Mouse (Mus musculus): Measurements from ENCODE around the gene Pid1. TPM values are rescaled to one million over a fixed set of nuclear protein-coding genes. Genes with fewer than 3 reads are reported as not detected.

Gene Pid1
- polyA plus RNA-seq, 1 experiment from 2014 or later, result 9.7 TPM

DNA sequence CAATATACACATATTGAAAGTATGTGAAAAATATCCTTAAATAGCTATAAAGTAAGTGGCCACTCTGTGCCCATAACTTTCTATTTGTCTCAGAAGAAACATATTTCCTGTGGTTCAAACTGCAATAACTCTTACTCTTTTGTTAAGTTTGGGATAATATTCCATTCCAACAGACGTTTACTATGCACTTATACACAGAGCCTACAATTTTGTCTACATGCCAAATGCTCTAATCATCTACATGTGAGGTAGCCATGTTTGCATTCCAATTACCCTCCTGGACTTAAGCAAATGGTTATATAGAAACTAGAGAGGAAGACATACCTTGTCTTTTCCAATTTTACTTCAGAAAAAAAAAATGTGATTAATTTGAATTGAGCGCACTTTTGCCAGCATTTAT, 274.3 kb downstream of the Pid1 start:
- Histone ChIP-seq H3K27ac (ENCODE audit: low read length) (no peak overlapping the region), H3K36me3 (ENCODE audit: control insufficient read depth, insufficient read depth) (no peaks in the 10 kb centered on the region), H3K9me3 (replicated peaks; ENCODE audit: control insufficient read depth, low read length) (no peaks in the 10 kb centered on the region), H3K9ac (ENCODE audit: low read length) (no peak overlapping the region), H3K4me3 (ENCODE audit: low read length) (no peak overlapping the region), H3K4me2 (ENCODE audit: low read depth, low read length) (no peak overlapping the region), H3K27me3 (ENCODE audit: control insufficient read depth, insufficient read depth, low read length) (no peaks in the 10 kb centered on the region), H3K4me1 (ENCODE audit: control insufficient read depth, insufficient read depth, low read length) (0 out of 2 replicates have a peak, but pooled peaks cover 2% of the 10 kb centered on the region)
- WGBS, result 66% methylated on average over 2 of the region's 2 CpGs
- no peak for ATAC-seq (replicated peaks; ENCODE audit: extremely low read depth, insufficient read depth, low FRiP score)

DNA sequence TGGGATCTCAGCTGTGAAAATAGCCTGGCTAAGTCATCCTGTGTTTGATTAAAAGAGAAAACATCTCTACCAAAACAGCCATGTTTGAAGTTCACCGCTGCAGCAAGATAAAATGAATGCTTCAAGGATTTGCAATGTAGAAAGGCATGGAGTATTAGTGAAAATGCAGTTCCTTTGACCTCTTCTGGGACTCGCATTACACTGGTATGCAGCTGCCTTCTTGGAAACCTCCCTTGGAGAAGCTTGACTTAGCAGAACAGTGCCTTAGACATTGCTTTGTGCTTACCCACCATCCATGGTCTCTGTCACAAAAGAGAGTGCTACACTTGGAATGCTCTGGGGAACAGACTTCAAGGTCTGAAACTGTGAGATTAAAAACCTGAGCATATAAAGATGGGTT, 276.0 kb downstream of the Pid1 start:
- H3K4me1 ChIP-seq (ENCODE audit: control insufficient read depth, insufficient read depth, low read length), result 0 out of 2 replicates have a peak, but pooled peaks cover 2% of the 10 kb centered on the region
- no peak overlapping the region for H3K27ac ChIP-seq (ENCODE audit: low read length)
- H3K4me3 ChIP-seq (ENCODE audit: low read length), result no peak overlapping the region
- no peak overlapping the region for H3K4me2 ChIP-seq (ENCODE audit: low read depth, low read length)
- WGBS, result 59% methylated on average over 2 of the region's 2 CpGs
- no peak for ATAC-seq (replicated peaks; ENCODE audit: extremely low read depth, insufficient read depth, low FRiP score)
- H3K27me3 ChIP-seq (ENCODE audit: control insufficient read depth, insufficient read depth, low read length), result no peaks in the 10 kb centered on the region
- no peaks in the 10 kb centered on the region for H3K36me3 ChIP-seq (ENCODE audit: control insufficient read depth, insufficient read depth)
- no peaks in the 10 kb centered on the region for H3K9me3 ChIP-seq (replicated peaks; ENCODE audit: control insufficient read depth, low read length)
- no peak overlapping the region for H3K9ac ChIP-seq (ENCODE audit: low read length)

DNA sequence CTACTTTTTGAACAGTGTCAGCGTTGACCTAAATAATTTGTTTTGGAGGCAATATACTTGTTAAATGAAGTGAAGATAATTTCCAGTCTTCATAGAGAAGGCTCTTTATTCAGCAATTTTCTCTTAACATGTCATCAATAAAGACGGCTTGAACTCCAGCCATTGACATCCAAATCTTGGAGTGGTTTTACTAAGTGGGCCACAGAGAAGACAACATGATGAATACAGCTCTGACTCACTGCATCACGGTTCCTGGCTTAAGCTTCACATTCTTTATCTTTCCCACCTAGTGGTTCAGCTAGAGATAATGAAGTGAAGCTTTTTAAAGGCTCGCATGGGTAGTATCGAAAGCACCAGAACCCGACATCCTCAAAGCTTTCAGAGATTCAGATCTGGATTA, 276.7 kb downstream of the Pid1 start:
- H3K9me3 ChIP-seq (replicated peaks; ENCODE audit: control insufficient read depth, low read length), result no peaks in the 10 kb centered on the region
- 38% methylated on average over 6 of the region's 6 CpGs for WGBS
- H3K4me2 ChIP-seq (ENCODE audit: low read depth, low read length), result no peak overlapping the region
- ATAC-seq (replicated peaks; ENCODE audit: extremely low read depth, insufficient read depth, low FRiP score), result no peak
- H3K9ac ChIP-seq (ENCODE audit: low read length), result no peak overlapping the region
- H3K27me3 ChIP-seq (ENCODE audit: control insufficient read depth, insufficient read depth, low read length), result no peaks in the 10 kb centered on the region
- no peak overlapping the region for H3K4me3 ChIP-seq (ENCODE audit: low read length)
- H3K36me3 ChIP-seq (ENCODE audit: control insufficient read depth, insufficient read depth), result no peaks in the 10 kb centered on the region
- H3K27ac ChIP-seq (ENCODE audit: low read length), result no peak overlapping the region
- 0 out of 2 replicates have a peak, but pooled peaks cover 2% of the 10 kb centered on the region for H3K4me1 ChIP-seq (ENCODE audit: control insufficient read depth, insufficient read depth, low read length)

DNA sequence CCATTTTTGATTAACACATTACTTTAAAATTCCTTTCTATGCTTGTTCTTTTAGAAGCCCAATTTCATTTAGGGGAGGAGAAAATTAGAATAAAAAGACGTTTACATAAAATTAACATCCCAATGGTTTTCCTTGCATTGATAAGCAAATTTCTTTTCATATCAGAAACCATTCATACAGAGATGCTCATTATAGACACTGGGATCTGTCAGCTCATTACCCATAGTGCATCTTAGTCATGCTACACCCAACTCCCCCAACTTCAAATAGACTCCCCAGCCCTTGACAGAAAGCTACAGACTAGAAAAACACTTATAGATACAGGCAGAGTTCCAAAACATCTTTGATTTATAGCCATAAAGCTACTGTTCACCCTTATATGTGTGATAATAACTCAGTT, 277.5 kb downstream of the Pid1 start:
- H3K9me3 ChIP-seq (replicated peaks; ENCODE audit: control insufficient read depth, low read length), result no peaks in the 10 kb centered on the region
- ATAC-seq (replicated peaks; ENCODE audit: extremely low read depth, insufficient read depth, low FRiP score), result no peak
- 0 out of 2 replicates have a peak, but pooled peaks cover 2% of the 10 kb centered on the region for H3K4me1 ChIP-seq (ENCODE audit: control insufficient read depth, insufficient read depth, low read length)
- H3K4me2 ChIP-seq (ENCODE audit: low read depth, low read length), result no peak overlapping the region
- H3K9ac ChIP-seq (ENCODE audit: low read length), result no peak overlapping the region
- no peaks in the 10 kb centered on the region for H3K36me3 ChIP-seq (ENCODE audit: control insufficient read depth, insufficient read depth)
- no peaks in the 10 kb centered on the region for H3K27me3 ChIP-seq (ENCODE audit: control insufficient read depth, insufficient read depth, low read length)
- H3K4me3 ChIP-seq (ENCODE audit: low read length), result no peak overlapping the region
- 66% methylated on average over 1 of the region's 1 CpGs for WGBS
- H3K27ac ChIP-seq (ENCODE audit: low read length), result no peak overlapping the region

DNA sequence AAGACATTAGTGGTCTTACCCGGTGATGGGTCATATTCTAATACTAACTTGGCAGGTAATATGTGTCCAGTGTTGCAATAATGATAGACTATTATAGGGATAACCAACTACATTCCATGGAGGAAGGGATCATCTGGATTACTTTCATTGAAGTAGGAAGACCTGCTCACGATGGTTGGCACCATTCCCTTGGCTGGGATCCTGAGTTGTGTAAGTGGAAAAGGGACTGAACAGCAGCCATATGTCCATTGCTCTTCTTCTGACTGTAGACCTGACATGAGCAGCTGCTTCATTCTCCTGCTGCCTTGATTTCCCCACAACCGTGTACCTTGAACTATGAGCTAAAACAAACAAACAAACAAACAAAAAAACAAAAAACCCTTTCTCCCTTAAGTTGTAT, 278.6 kb downstream of the Pid1 start:
- no peak for ATAC-seq (replicated peaks; ENCODE audit: extremely low read depth, insufficient read depth, low FRiP score)
- WGBS, result 78% methylated on average over 3 of the region's 3 CpGs

DNA sequence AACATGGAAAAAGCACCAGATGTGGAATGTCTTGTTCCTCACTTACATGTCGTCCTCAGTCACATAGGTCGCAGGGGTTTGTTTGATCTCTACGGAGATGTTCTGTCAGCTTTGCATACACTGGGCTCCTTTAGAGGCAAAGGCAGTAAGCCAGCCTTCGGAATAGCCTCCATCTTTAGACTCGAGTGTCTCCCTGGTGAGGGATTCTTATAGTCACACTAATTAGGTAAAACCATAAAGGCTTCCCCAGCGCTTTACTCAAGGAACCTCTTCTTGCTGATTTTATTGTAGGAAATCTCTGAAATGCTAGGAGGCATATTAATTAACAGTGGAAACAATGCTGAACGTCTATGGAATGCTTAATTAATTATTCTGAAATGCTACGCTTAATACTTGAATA, 284.4 kb downstream of the Pid1 start:
- no peak overlapping the region for H3K27ac ChIP-seq (ENCODE audit: low read length)
- ATAC-seq (replicated peaks; ENCODE audit: extremely low read depth, insufficient read depth, low FRiP score), result no peak
- no peaks in the 10 kb centered on the region for H3K36me3 ChIP-seq (ENCODE audit: control insufficient read depth, insufficient read depth)
- 69% methylated on average over 8 of the region's 8 CpGs for WGBS
- no peaks in the 10 kb centered on the region for H3K4me1 ChIP-seq (ENCODE audit: control insufficient read depth, insufficient read depth, low read length)
- no peaks in the 10 kb centered on the region for H3K27me3 ChIP-seq (ENCODE audit: control insufficient read depth, insufficient read depth, low read length)
- no peak overlapping the region for H3K4me3 ChIP-seq (ENCODE audit: low read length)
- H3K9ac ChIP-seq (ENCODE audit: low read length), result no peak overlapping the region
- H3K9me3 ChIP-seq (replicated peaks; ENCODE audit: control insufficient read depth, low read length), result no peaks in the 10 kb centered on the region
- H3K4me2 ChIP-seq (ENCODE audit: low read depth, low read length), result no peak overlapping the region

More for the DNA sequence above, 278.6 kb downstream of the Pid1 start:
- H3K27ac ChIP-seq (ENCODE audit: low read length), result no peak overlapping the region
- H3K36me3 ChIP-seq (ENCODE audit: control insufficient read depth, insufficient read depth), result no peaks in the 10 kb centered on the region
- no peak overlapping the region for H3K4me3 ChIP-seq (ENCODE audit: low read length)
- H3K4me2 ChIP-seq (ENCODE audit: low read depth, low read length), result no peak overlapping the region
- H3K27me3 ChIP-seq (ENCODE audit: control insufficient read depth, insufficient read depth, low read length), result no peaks in the 10 kb centered on the region
- no peaks in the 10 kb centered on the region for H3K9me3 ChIP-seq (replicated peaks; ENCODE audit: control insufficient read depth, low read length)
- H3K4me1 ChIP-seq (ENCODE audit: control insufficient read depth, insufficient read depth, low read length), result 0 out of 2 replicates have a peak, but pooled peaks cover 2% of the 10 kb centered on the region
- no peak overlapping the region for H3K9ac ChIP-seq (ENCODE audit: low read length)

DNA sequence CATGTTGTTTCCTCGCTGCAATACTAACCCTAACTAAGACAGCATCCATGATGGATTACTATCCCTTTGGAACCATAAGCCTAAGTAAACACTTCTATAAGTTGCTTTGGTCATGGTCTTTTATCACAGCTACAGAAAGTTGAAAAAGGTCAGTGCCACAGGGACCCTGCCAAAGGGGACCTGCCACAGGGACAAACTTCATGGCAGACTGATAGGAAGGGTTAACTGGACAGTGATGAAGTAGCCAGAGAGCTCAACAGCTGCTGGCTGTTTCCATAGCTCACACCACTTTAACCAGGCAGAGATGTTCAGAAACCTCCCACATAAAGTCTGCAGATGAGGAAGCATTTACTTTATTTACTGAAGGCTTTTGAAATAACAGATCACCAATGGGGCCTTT, 287.0 kb downstream of the Pid1 start:
- no peaks in the 10 kb centered on the region for H3K36me3 ChIP-seq (ENCODE audit: control insufficient read depth, insufficient read depth)
- ATAC-seq (replicated peaks; ENCODE audit: extremely low read depth, insufficient read depth, low FRiP score), result no peak
- no peaks in the 10 kb centered on the region for H3K27me3 ChIP-seq (ENCODE audit: control insufficient read depth, insufficient read depth, low read length)
- no peak overlapping the region for H3K4me3 ChIP-seq (ENCODE audit: low read length)
- no peaks in the 10 kb centered on the region for H3K4me1 ChIP-seq (ENCODE audit: control insufficient read depth, insufficient read depth, low read length)
- no peak overlapping the region for H3K27ac ChIP-seq (ENCODE audit: low read length)
- 61% methylated on average over 1 of the region's 1 CpGs for WGBS
- H3K4me2 ChIP-seq (ENCODE audit: low read depth, low read length), result no peak overlapping the region
- H3K9me3 ChIP-seq (replicated peaks; ENCODE audit: control insufficient read depth, low read length), result no peaks in the 10 kb centered on the region
- H3K9ac ChIP-seq (ENCODE audit: low read length), result no peak overlapping the region

DNA sequence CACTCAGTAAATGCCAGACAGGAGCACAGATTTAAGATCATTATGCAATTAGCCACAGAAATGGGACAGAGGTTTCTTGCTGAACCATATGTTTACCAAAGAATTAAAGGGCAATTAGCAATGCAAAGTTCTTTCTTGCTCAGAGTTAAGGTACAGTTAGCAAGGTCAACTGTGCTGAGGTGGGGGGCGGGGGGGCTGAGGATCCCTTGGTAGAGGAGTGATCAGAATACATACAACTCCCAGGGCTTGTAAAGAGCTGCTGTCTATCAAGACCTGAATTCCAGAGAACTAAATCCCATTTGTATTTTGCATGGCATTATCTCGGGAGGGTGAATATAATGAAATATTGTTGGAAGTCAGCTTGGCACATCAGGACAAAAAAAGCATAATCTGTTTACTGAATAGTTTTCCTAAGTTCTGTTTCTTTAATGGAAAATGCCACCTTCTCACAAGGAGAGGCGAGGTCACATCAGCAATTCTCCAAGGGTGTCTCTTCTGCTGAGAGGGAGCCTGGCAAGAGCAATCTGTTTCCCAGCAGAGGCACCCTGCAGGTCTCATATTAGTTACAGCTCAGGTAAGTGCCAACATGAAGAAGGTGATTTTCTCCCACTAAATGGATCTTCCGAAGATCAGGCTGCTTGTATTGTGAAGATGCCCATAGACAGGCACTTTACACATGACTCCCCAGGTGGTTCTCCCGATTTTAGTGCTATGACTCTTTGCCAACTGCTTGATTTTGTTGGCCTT, 306.9 kb downstream of the Pid1 start:
- H3K4me3 ChIP-seq (ENCODE audit: low read length), result no peak overlapping the region
- ATAC-seq (replicated peaks; ENCODE audit: extremely low read depth, insufficient read depth, low FRiP score), result no peak
- H3K27me3 ChIP-seq (ENCODE audit: control insufficient read depth, insufficient read depth, low read length), result no peaks in the 10 kb centered on the region
- no peaks in the 10 kb centered on the region for H3K9me3 ChIP-seq (replicated peaks; ENCODE audit: control insufficient read depth, low read length)
- H3K9ac ChIP-seq (ENCODE audit: low read length), result no peak overlapping the region
- no peak overlapping the region for H3K4me2 ChIP-seq (ENCODE audit: low read depth, low read length)
- H3K36me3 ChIP-seq (ENCODE audit: control insufficient read depth, insufficient read depth), result no peaks in the 10 kb centered on the region
- no peak overlapping the region for H3K27ac ChIP-seq (ENCODE audit: low read length)
- 60% methylated on average over 5 of the region's 5 CpGs for WGBS
- H3K4me1 ChIP-seq (ENCODE audit: control insufficient read depth, insufficient read depth, low read length), result no peaks in the 10 kb centered on the region

DNA sequence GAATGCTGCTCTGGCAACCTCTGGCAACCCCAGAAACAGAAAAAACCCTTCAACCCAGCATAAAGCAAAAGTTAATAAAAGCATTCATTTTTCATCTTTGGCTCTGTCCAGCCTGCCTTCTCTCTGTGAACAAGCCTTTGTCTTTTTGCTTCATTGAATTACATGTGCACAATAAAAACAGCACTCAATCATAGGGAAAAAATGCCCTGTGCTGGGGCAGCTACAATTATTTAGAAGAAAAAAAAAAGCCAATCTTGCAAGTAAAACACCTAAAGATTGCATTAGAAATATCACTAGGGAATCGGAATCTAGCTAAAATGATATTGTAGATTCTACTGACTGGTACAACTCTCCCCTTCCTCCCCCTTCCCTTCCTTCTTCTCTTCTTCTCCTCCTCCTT, 307.7 kb downstream of the Pid1 start:
- Histone ChIP-seq H3K27ac (ENCODE audit: low read length) (no peak overlapping the region), H3K36me3 (ENCODE audit: control insufficient read depth, insufficient read depth) (no peaks in the 10 kb centered on the region), H3K9ac (ENCODE audit: low read length) (no peak overlapping the region), H3K9me3 (replicated peaks; ENCODE audit: control insufficient read depth, low read length) (no peaks in the 10 kb centered on the region), H3K4me2 (ENCODE audit: low read depth, low read length) (no peak overlapping the region), H3K4me3 (ENCODE audit: low read length) (no peak overlapping the region), H3K27me3 (ENCODE audit: control insufficient read depth, insufficient read depth, low read length) (no peaks in the 10 kb centered on the region), H3K4me1 (ENCODE audit: control insufficient read depth, insufficient read depth, low read length) (no peaks in the 10 kb centered on the region)
- ATAC-seq (replicated peaks; ENCODE audit: extremely low read depth, insufficient read depth, low FRiP score), result no peak
- WGBS, result 72% methylated on average over 1 of the region's 1 CpGs
